Mouse (Mus musculus) thymus, adult 2 months (tissue): ENCODE data around the gene Avpr1b.

Source experiments
- CTCF ChIP-seq: fragments of 200-500 bp; IDR thresholded peaks from 2 replicates; pipeline ENCODE4 v1.5.1; 2012; ENCODE audit warnings: mild to moderate bottlenecking, control low read depth, low read length, moderate library complexity, borderline replicate concordance; ENCODE audit not compliant: control insufficient read depth, poor library complexity, insufficient read depth; ENCODE audit errors: extremely low read depth
- POLR2A ChIP-seq: fragments of 200-500 bp; IDR thresholded peaks from 2 replicates; pipeline ENCODE4 v1.6.1; 2012; ENCODE audit warnings: mild to moderate bottlenecking, low read length, control low read depth, moderate library complexity; ENCODE audit not compliant: control insufficient read depth, poor library complexity, insufficient read depth; ENCODE audit errors: extremely low read depth

DNA sequence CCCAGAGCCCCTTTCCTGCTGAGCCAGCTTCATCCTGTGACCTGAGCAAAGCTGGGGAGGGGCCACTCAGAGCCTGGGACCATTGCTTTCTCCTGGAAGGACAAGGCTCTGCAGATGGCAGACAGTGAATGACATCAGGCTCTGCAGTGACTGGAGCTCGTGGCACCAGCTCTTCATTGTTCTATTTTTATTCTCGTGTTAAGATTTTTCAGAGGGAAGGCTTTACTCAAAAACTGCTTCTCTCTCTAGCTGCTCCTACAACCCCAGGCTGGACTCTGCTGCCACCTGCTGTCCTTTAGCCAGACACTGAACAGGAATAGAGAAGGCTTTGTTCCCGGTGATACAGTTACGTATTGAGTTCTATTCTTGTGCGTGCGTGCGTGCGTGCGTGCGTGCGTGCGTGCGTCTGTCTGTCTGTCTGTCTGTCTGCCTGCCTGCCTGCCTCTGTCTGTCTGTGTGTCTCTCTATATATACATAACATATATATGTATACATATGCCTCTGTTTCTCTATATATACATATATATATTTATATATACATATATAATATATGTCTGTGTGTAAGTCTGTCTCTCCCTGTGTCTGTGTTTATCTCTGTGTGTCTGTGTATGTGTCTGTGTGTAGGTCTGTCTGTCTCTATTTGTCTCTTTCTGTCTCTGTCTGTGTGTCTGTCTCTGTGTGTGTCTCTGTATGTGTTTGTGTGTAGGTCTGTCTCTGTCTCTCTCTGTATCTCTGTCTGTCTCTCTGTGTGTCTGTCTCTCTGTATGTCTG is 43.8 kb upstream of the Avpr1b start:
- TF ChIP-seq POLR2A (no peak), CTCF (no peak)
